Mouse (Mus musculus): ENCODE data around the gene Raly.

DNA sequence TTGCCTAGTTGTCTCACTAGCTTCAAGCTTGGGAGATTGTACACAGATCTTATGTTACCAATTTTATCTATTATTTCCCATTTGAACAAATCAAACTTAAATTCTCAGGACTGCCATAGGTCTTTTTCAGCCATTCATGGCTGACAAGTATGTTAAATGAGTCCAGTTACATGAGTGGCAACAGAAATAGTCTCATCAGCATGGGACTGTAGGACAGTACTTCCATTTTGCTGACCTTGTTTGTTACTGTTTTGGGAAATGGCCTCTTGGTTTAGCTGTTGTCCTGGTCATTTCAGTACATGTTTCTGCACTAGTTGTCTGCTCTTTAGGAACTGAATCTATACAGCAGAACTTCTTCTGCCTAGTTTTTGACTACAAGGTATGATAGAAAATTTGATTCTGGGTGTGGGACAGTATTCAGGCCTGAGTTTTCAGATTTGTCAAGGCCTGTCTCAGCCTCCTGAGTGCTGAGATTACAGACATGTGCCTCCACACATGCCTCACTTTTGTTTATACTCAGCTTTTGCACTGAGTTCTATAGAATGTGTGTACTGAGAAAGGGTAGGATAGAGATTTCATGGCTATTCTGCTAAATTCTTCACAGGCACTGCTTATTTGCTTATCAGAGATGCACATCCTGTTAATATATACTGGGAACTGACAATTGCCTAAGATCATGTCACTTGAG is 79.2 kb downstream of the Raly start:
- TF ChIP-seq CTCF (IDR thresholded peaks at IDR 0.05; ENCODE audit: extremely low read depth, insufficient read depth, low read length) (no peak), POLR2A (IDR thresholded peaks at IDR 0.05; ENCODE audit: extremely low read depth, insufficient read depth, low read length) (no peak)
